Mouse (Mus musculus) cerebellum, adult 11-12 months (tissue): ENCODE results near the gene Sgf29.

Experiments
- DNase-seq: peaks from one replicate; pipeline ENCODE4 v3.0.0; 2022

The Sgf29 gene

GRCm38 (mm10) chr7:126642545-126643243 is 6.4 kb upstream of the Sgf29 start:
- DNase-seq, result no peak

GRCm38 (mm10) chr7:126643244-126643617 is 5.9 kb upstream of the Sgf29 start:
- peak; percentile 41 for DNase-seq

- DNase-seq, result no peak
Observed at GRCm38 (mm10) chr7:126644345-126644744, 4.8 kb upstream of the Sgf29 start.

- no peak for DNase-seq
Observed at GRCm38 (mm10) chr7:126644914-126645313, 4.2 kb upstream of the Sgf29 start.

- DNase-seq, result no peak
Observed at GRCm38 (mm10) chr7:126645708-126646107, 3.4 kb upstream of the Sgf29 start.

- DNase-seq, result peak; percentile 43
Observed at GRCm38 (mm10) chr7:126648486-126648885, 623 bp upstream of the Sgf29 start.

- no peak for DNase-seq
Observed at GRCm38 (mm10) chr7:126650852-126651251, 1.7 kb downstream of the Sgf29 start.

- DNase-seq, result no peak
Observed at GRCm38 (mm10) chr7:126653991-126654390, 4.9 kb downstream of the Sgf29 start.

- no peak for DNase-seq
Observed at GRCm38 (mm10) chr7:126655695-126656094, 6.6 kb downstream of the Sgf29 start.

- no peak for DNase-seq
Observed at GRCm38 (mm10) chr7:126657522-126657921, 8.4 kb downstream of the Sgf29 start.

- no peak for DNase-seq
Observed at GRCm38 (mm10) chr7:126659771-126660170, 10.7 kb downstream of the Sgf29 start.

- no peak for DNase-seq
Observed at GRCm38 (mm10) chr7:126663646-126664045, 14.5 kb downstream of the Sgf29 start.

- no peak for DNase-seq
Observed at GRCm38 (mm10) chr7:126665269-126665668, 16.2 kb downstream of the Sgf29 start.

- no peak for DNase-seq
Observed at GRCm38 (mm10) chr7:126667495-126668090, 18.5 kb downstream of the Sgf29 start.

- no peak for DNase-seq
Observed at GRCm38 (mm10) chr7:126668452-126668851, 19.3 kb downstream of the Sgf29 start.

- DNase-seq, result no peak
Observed at GRCm38 (mm10) chr7:126670152-126670551, 21.0 kb downstream of the Sgf29 start.

GRCm38 (mm10) chr7:126672111-126672510 is 23.0 kb downstream of the Sgf29 start:
- no peak for DNase-seq

GRCm38 (mm10) chr7:126675104-126675503 is 26.0 kb downstream of the Sgf29 start:
- DNase-seq, result no peak

- DNase-seq, result no peak
Observed at GRCm38 (mm10) chr7:126676207-126676606, 27.1 kb downstream of the Sgf29 start, which contains the start of gene Sult1a1. Gene Sult1a1, minus strand, starts transcription at chr7:126676432.

- DNase-seq, result no peak
Observed at GRCm38 (mm10) chr7:126676631-126677220, 27.6 kb downstream of the Sgf29 start.

- DNase-seq, result no peak
Observed at GRCm38 (mm10) chr7:126678545-126679341, 29.6 kb downstream of the Sgf29 start.

- DNase-seq, result no peak
Observed at GRCm38 (mm10) chr7:126679683-126680082, 30.6 kb downstream of the Sgf29 start.

GRCm38 (mm10) chr7:126681221-126681620 is 32.1 kb downstream of the Sgf29 start:
- DNase-seq, result no peak
